Mouse (Mus musculus) CH12.LX (cell line): ENCODE results near the gene Ercc6l2.

Source experiments
- CHD2 ChIP-seq: IDR thresholded peaks from 2 replicates; pipeline ENCODE4 v1.6.1; 2011; ENCODE audit warnings: low read length, improper control_type of control experiment
- CTCF ChIP-seq, 2 experiments: IDR thresholded peaks in 1 of 2; conservative IDR thresholded peaks in 1 of 2; 2 replicates each; pipeline ENCODE4 v1.5.1; 2011 to 2012; ENCODE audit warnings: low read depth in 2 of 2, low read length in 2 of 2, improper control_type of control experiment in 1 of 2, inconsistent platforms in 1 of 2, mild to moderate bottlenecking in 1 of 2, moderate library complexity in 1 of 2
- ELF1 ChIP-seq: IDR thresholded peaks from 2 replicates; pipeline ENCODE4 v1.6.1; 2014; ENCODE audit warnings: low read depth, mild to moderate bottlenecking, inconsistent platforms, low read length, improper control_type of control experiment
- EP300 ChIP-seq: IDR thresholded peaks from 2 replicates; pipeline ENCODE4 v1.6.1; 2011; ENCODE audit warnings: low read length, improper control_type of control experiment
- HCFC1 ChIP-seq: IDR thresholded peaks from 2 replicates; pipeline ENCODE4 v1.6.1; 2012; ENCODE audit warnings: low read depth, mild to moderate bottlenecking, inconsistent platforms, low read length, improper control_type of control experiment
- IRF4 ChIP-seq: IDR thresholded peaks from 2 replicates; pipeline ENCODE4 v1.6.1; 2014; ENCODE audit warnings: low read depth, mild to moderate bottlenecking, inconsistent platforms, low read length, improper control_type of control experiment
- KAT2A ChIP-seq: IDR thresholded peaks from 2 replicates; pipeline ENCODE4 v1.6.1; 2012; ENCODE audit warnings: low read length, improper control_type of control experiment, inconsistent platforms; ENCODE audit not compliant: insufficient replicate concordance
- MYC ChIP-seq: IDR thresholded peaks from 2 replicates; pipeline ENCODE4 v1.6.1; 2011; ENCODE audit warnings: low read depth, mild to moderate bottlenecking, improper control_type of control experiment, low read length
- POLR2A ChIP-seq: IDR thresholded peaks from 2 replicates; pipeline ENCODE4 v1.6.1; 2011; ENCODE audit warnings: low read depth, mild to moderate bottlenecking, improper control_type of control experiment, low read length
- POLR2AphosphoS2 ChIP-seq: IDR thresholded peaks from 2 replicates; pipeline ENCODE4 v1.6.1; 2011; ENCODE audit warnings: low read depth, low read length, improper control_type of control experiment
- RCOR1 ChIP-seq: conservative IDR thresholded peaks from 2 replicates; pipeline ENCODE4 v1.6.1; 2012; ENCODE audit warnings: low read depth, mild to moderate bottlenecking, inconsistent platforms, low read length, improper control_type of control experiment
- SMC3 ChIP-seq: IDR thresholded peaks from 2 replicates; pipeline ENCODE4 v1.6.1; 2011; ENCODE audit warnings: low read depth, low read length, improper control_type of control experiment
- TBP ChIP-seq: conservative IDR thresholded peaks from 2 replicates; pipeline ENCODE4 v1.6.1; 2011; ENCODE audit warnings: low read depth, low read length, improper control_type of control experiment

- no peak for TF ChIP-seq MYC
- TF ChIP-seq SMC3 = no peak
- TF ChIP-seq POLR2A = no peak
- no peak for TF ChIP-seq CTCF (conservative IDR thresholded peaks at IDR 0.05 in 1 of 2, IDR thresholded peaks at IDR 0.05 in 1 of 2; ENCODE audit: low read depth in 2 of 2, low read length in 2 of 2)
- no peak for TF ChIP-seq KAT2A
- no peak for TF ChIP-seq HCFC1
- TF ChIP-seq CHD2 = no peak
- TF ChIP-seq EP300 = no peak
- no peak for TF ChIP-seq IRF4
- TF ChIP-seq TBP = no peak
- TF ChIP-seq ELF1 = no peak
- no peak for TF ChIP-seq RCOR1
- TF ChIP-seq POLR2AphosphoS2 = no peak
Observed at GRCm38 (mm10) chr13:63845758-63846157, 30.7 kb downstream of the Ercc6l2 start.
